Mouse (Mus musculus) liver, adult 2 months (tissue): ENCODE measurements around the gene Efhc2. TPM values are rescaled to one million over a fixed set of nuclear protein-coding genes. Genes with fewer than 3 reads are reported as not detected.

Experiments
- DNase-seq: peaks from one replicate; pipeline ENCODE4 v3.0.0-alpha.2; 2011; ENCODE audit warnings: low read depth, low spot score; ENCODE audit errors: extremely low read depth
- H3K27ac ChIP-seq: fragments of 200-500 bp; replicated peaks from 2 replicates; pipeline ENCODE4 v1.5.1; 2012; ENCODE audit warnings: low read depth, mild to moderate bottlenecking, control low read depth, inconsistent platforms, low read length; ENCODE audit not compliant: insufficient read depth
- H3K27me3 ChIP-seq: fragments of 200-500 bp; 2 replicates; pipeline ENCODE4 v1.6.1; 2012; ENCODE audit warnings: mild to moderate bottlenecking, moderate library complexity, low read length, inconsistent platforms; ENCODE audit not compliant: control insufficient read depth, insufficient read depth
- H3K36me3 ChIP-seq: fragments of 200-500 bp; 2 replicates; pipeline ENCODE4 v1.6.1; 2012; ENCODE audit warnings: low read length, inconsistent platforms; ENCODE audit not compliant: control insufficient read depth, insufficient read depth
- H3K4me1 ChIP-seq: fragments of 200-500 bp; 2 replicates; pipeline ENCODE4 v1.6.1; 2011; ENCODE audit warnings: low read length; ENCODE audit not compliant: control insufficient read depth, insufficient read depth
- H3K4me3 ChIP-seq: fragments of 200-500 bp; 2 replicates; pipeline ENCODE4 v1.5.1; 2011; ENCODE audit warnings: low read depth, mild to moderate bottlenecking, control low read depth, low read length, moderate library complexity; ENCODE audit not compliant: insufficient read depth
- H3K79me2 ChIP-seq: fragments of 200-500 bp; 2 replicates; pipeline ENCODE4 v1.6.1; 2012; ENCODE audit warnings: inconsistent platforms, mild to moderate bottlenecking, low read length, moderate library complexity; ENCODE audit not compliant: control insufficient read depth, insufficient read depth
- H3K9ac ChIP-seq: fragments of 200-500 bp; 2 replicates; pipeline ENCODE4 v1.6.1; 2012; ENCODE audit warnings: low read depth, mild to moderate bottlenecking, control low read depth, inconsistent platforms, low read length
- CTCF ChIP-seq: fragments of 200-500 bp; IDR thresholded peaks from 2 replicates; pipeline ENCODE4 v1.5.1; 2011; ENCODE audit warnings: low read depth, low read length, control low read depth
- POLR2A ChIP-seq: fragments of 200-500 bp; IDR thresholded peaks from 2 replicates; pipeline ENCODE4 v1.6.1; 2011; ENCODE audit warnings: low read length, control low read depth; ENCODE audit not compliant: insufficient read depth; ENCODE audit errors: extremely low read depth
- WGBS: fragments of 180-500 bp; shearing (Covaris S2); methylation state at CpG from one replicate; pipeline ENCODE4 v1.1.7; 2018; 5-methylcytosine and 5-hydroxymethylcytosine counted together
- polyA plus RNA-seq: library from polyadenylated mRNA; depleted of rRNA; stranded (reverse); fragments of >200 nt; gene quantifications from 2 replicates; pipeline ENCODE4 v1.2.3, GENCODE M21; 2012
- total RNA-seq: library from RNA; depleted of rRNA; stranded (reverse); fragments of >200 nt; gene quantifications from 2 replicates; pipeline ENCODE4 v1.2.3, GENCODE M21; 2014

The Efhc2 gene
- total and polyA plus RNA-seq, 2 experiments, result 0.09 TPM; not detected in 1

DNA sequence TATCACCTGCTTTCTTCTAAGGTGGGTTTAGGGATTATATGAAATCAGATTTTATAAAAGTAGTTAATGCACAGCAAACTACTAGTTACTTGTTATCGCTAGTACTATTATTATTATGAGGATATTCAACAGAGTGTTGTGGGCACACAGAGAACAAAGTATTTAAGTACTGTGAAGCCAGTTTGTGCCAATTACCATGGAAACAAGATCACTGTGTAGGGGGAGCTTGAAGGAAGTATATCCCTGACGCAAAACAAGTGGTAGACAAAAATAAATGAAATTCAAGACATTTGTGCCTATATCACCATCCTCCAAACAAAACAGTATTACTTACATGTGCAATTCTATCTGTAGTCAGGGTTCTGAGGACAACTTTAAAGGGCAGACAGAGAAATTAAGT, 105.7 kb downstream of the Efhc2 start:
- Histone ChIP-seq H3K27ac (no peak overlapping the region), H3K36me3 (no peaks in the 10 kb centered on the region), H3K4me3 (no peak overlapping the region), H3K9ac (no peak overlapping the region), H3K4me1 (no peaks in the 10 kb centered on the region), H3K27me3 (no peaks in the 10 kb centered on the region), H3K79me2 (no peaks in the 10 kb centered on the region)
- no peak for DNase-seq
- no peak for TF ChIP-seq CTCF
- 81% methylated on average over 2 of the region's 2 CpGs for WGBS

GRCm38 (mm10) chrX:17175748-17176147, 143.4 kb downstream of the Efhc2 start:
- Histone ChIP-seq H3K79me2 (no peaks in the 10 kb centered on the region), H3K4me1 (no peaks in the 10 kb centered on the region), H3K9ac (no peak overlapping the region), H3K4me3 (no peak overlapping the region), H3K27ac (no peak overlapping the region), H3K27me3 (no peaks in the 10 kb centered on the region), H3K36me3 (no peaks in the 10 kb centered on the region)
- WGBS, result 77% methylated on average over 3 of the region's 3 CpGs
- TF ChIP-seq CTCF, result no peak
- no peak for TF ChIP-seq POLR2A
- no peak for DNase-seq

- Histone ChIP-seq H3K9ac (no peak overlapping the region), H3K79me2 (no peaks in the 10 kb centered on the region), H3K27ac (no peak overlapping the region), H3K4me1 (no peaks in the 10 kb centered on the region), H3K27me3 (no peaks in the 10 kb centered on the region), H3K36me3 (no peaks in the 10 kb centered on the region), H3K4me3 (no peak overlapping the region)
- 67% methylated on average over 1 of the region's 1 CpGs for WGBS
- no peak for DNase-seq
- TF ChIP-seq POLR2A, result no peak
- TF ChIP-seq CTCF, result peak; percentile 37; the same call in 1 of the 2 replicates
Measured at GRCm38 (mm10) chrX:17165638-17166037, 153.5 kb downstream of the Efhc2 start.
